Mouse (Mus musculus): ENCODE results near the gene Slc10a1. TPM values are rescaled to one million over a fixed set of nuclear protein-coding genes. Genes with fewer than 3 reads are reported as not detected.
A peak's percentile ranks its signal among the peaks of the same experiment; 100 is the strongest.
"Not testable (repeated sequence)": the region's sequence is repeated elsewhere in the genome, so short reads cannot be mapped to it uniquely, and the experiment has no call there.

Gene Slc10a1
- polyA plus RNA-seq, 1 experiment from 2014 or later: 0.71 TPM

DNA sequence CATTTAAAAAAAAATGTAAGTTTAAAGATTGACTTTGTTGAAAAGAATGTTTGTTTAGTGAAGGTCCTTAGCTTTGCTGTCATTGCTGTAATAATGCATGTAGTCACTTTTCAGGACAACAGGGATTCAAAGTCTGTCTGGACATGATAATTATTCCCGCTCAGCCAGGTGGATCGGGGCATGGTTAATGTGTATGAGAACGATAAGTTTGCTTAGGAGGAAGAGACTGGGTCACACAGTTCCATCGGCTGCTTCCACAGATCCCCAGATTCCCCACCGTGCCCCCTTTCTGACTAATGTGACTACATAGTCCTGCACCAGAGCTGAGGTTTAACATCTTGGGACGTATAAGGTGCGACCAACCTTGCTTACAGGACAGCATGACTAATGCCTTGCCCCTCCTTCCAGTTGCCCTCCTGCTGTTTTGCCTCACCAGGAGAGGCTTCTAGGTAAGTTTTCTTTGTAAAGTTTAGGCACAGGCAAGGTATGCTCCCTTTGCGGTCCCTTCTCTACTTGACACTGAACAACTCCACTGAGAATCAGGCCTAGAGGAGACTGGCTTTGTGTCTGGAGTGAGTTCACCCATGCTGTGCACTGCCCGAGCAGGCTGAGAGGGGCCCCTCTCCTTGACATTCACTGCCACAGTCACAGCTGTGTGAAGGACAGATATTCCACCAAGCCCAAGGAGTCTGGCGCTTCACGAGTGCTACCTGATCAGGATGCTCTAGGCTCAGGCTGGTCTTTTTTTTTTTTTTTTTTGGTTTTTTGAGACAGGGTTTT is 2.3 kb downstream of the Slc10a1 start:
- Histone ChIP-seq H3K27ac (replicated peaks) (no peak overlapping the region), H3K9me3 (replicated peaks) (no peaks in the 10 kb centered on the region), H3K4me3 (replicated peaks) (no peak overlapping the region), H3K36me3 (no peaks in the 10 kb centered on the region), H3K9ac (no peak overlapping the region), H3K4me1 (no peaks in the 10 kb centered on the region), H3K4me2 (replicated peaks) (no peak overlapping the region), H3K27me3 (no peaks in the 10 kb centered on the region)
- WGBS: 81% methylated on average over 11 of the region's 11 CpGs
- no peak for ATAC-seq (ENCODE audit: insufficient number of reproducible peaks, low FRiP score, low TSS enrichment, low read depth)

DNA sequence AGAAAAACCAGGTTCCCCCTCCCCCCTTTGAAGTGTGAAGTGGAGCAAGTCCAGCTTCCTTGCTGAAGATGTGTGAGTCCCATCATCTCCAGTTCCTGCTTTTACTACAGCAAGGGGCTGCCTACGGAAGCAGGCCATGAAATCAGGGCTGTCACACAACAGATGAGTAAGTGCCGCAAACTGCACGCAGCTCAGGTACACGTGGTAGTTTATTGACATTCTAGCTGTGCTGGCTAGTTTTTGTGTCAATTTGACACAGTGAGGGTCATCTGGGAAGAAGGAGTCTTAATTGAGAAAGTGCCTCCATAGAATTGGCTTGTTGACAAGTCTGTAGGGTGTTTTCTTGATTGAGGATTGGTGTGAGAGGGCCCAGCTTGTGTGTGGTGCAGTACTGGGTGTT is 5.9 kb downstream of the Slc10a1 start:
- Histone ChIP-seq H3K27ac (replicated peaks) (no peak overlapping the region), H3K9me3 (replicated peaks) (no peaks in the 10 kb centered on the region), H3K36me3 (peaks cover 18% of the 10 kb centered on the region), H3K4me2 (replicated peaks) (no peak overlapping the region), H3K9ac (no peak overlapping the region), H3K4me3 (replicated peaks) (no peak overlapping the region), H3K4me1 (no peaks in the 10 kb centered on the region), H3K27me3 (no peaks in the 10 kb centered on the region)
- WGBS: 78% methylated on average over 4 of the region's 4 CpGs
- no peak for ATAC-seq (ENCODE audit: insufficient number of reproducible peaks, low FRiP score, low TSS enrichment, low read depth)

DNA sequence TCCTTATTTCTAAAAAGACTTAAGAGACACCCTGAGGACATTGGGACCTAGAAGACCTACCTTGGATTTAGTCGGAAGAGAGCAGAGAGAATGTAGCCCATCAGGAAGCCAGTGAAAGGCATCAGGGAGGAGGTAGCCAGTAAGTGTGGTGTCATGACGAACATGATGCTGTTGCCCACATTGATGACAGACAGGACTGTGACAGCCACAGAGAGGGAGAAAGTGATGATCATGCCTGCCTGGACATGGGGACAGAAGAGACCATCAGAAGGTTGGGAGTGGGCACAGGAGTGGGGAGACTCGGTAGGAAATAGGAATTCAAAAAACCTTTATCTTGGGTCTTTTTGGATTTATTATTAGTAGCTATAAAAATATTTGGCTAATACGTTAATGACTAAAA is 10.5 kb downstream of the Slc10a1 start:
- H3K27me3 ChIP-seq: no peaks in the 10 kb centered on the region
- WGBS: 80% methylated on average over 4 of the region's 4 CpGs
- no peak overlapping the region for H3K4me3 ChIP-seq (replicated peaks)
- H3K36me3 ChIP-seq: peaks cover 59% of the 10 kb centered on the region
- H3K4me2 ChIP-seq (replicated peaks): no peak overlapping the region
- no peak overlapping the region for H3K27ac ChIP-seq (replicated peaks)
- H3K4me1 ChIP-seq: no peaks in the 10 kb centered on the region
- no peak overlapping the region for H3K9ac ChIP-seq
- no peaks in the 10 kb centered on the region for H3K9me3 ChIP-seq (replicated peaks)
- ATAC-seq (ENCODE audit: insufficient number of reproducible peaks, low FRiP score, low TSS enrichment, low read depth): no peak

DNA sequence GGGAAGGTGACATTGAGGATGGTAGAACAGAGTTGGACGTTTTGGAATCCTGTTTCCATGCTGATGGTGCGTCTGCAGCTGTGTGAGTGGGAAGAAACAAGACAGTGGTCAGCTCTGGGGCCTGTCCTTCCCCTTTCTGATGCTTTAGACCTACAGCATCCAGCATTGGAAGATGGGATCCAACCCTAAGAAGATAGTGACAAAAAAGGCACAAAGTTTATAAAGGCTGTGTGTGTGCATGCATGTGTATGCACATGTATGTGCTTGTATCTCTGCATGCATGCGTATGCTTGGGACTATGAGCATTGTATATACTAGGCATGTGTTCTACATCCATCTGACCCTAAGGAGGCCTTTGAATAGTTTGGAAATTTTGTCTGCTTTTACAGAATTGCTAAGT is 12.5 kb downstream of the Slc10a1 start:
- H3K9me3 ChIP-seq (replicated peaks): no peaks in the 10 kb centered on the region
- no peak overlapping the region for H3K9ac ChIP-seq
- WGBS: 85% methylated on average over 3 of the region's 3 CpGs
- no peak overlapping the region for H3K4me2 ChIP-seq (replicated peaks)
- H3K27me3 ChIP-seq: no peaks in the 10 kb centered on the region
- H3K27ac ChIP-seq (replicated peaks): no peak overlapping the region
- H3K4me3 ChIP-seq (replicated peaks): no peak overlapping the region
- ATAC-seq (ENCODE audit: insufficient number of reproducible peaks, low FRiP score, low TSS enrichment, low read depth): no peak
- 0 out of 2 replicates have a peak, but pooled peaks cover 2% of the 10 kb centered on the region for H3K4me1 ChIP-seq
- H3K36me3 ChIP-seq: peaks cover 73% of the 10 kb centered on the region

DNA sequence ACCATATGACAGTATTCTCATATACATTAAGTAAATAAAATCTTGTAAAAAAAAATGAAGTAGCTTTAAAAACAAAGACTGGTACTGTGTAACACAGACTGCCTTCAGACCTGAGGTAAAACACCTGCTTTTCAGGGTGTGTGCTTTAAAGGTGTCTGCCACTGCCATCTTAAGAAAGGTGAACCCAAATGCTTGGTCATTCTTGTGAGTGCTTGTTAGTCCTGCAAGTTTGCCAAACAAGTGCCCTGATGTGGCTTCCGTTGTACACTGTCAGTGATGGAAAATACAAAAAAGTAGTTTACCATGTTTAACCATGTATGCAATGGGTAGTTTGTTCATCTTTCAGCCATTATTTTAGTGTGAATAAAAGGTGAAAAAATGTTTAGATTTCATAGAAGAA is 16.0 kb downstream of the Slc10a1 start:
- WGBS: 90% methylated on average over 1 of the region's 1 CpGs
- Histone ChIP-seq H3K9ac (no peak overlapping the region), H3K4me3 (replicated peaks) (no peak overlapping the region), H3K9me3 (replicated peaks) (no peaks in the 10 kb centered on the region), H3K4me2 (replicated peaks) (no peak overlapping the region), H3K27me3 (no peaks in the 10 kb centered on the region), H3K27ac (replicated peaks) (no peak overlapping the region), H3K4me1 (peaks cover 8% of the 10 kb centered on the region), H3K36me3 (peaks cover 80% of the 10 kb centered on the region)
- no peak for ATAC-seq (ENCODE audit: insufficient number of reproducible peaks, low FRiP score, low TSS enrichment, low read depth)

DNA sequence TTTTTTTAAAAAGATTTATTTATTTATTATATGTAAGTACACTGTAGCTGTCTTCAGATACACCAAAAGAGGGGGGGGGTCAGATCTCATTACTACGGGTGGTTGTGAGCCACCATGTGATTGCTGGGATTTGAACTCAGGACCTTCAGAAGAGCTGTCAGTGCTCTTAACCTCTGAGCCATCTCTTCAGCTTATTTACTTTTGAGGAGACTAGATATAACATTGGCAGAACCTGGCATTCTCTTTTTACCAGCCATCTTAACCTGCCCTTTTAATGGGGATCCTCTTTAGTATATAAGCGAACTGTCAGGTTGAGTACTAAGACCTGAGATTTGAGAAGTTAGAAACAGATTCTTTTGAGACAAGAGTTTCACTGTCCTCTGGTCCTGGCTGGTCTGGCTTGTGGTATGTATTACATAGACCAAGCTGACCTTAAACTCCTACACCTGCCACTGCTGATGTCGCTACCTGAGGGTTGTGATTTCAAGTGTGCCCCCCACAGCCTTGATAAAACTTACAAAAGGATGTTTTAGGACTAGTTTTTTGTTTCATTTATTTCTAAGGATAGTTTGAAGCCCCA is 16.8 kb downstream of the Slc10a1 start:
- Histone ChIP-seq H3K4me2 (replicated peaks) (no peak overlapping the region), H3K36me3 (peaks cover 78% of the 10 kb centered on the region), H3K4me3 (replicated peaks) (no peak overlapping the region), H3K9me3 (replicated peaks) (no peaks in the 10 kb centered on the region), H3K9ac (no peak overlapping the region), H3K27me3 (no peaks in the 10 kb centered on the region), H3K4me1 (peaks cover 16% of the 10 kb centered on the region), H3K27ac (replicated peaks) (no peak overlapping the region)
- WGBS: 93% methylated on average over 3 of the region's 3 CpGs
- no peak for ATAC-seq (ENCODE audit: insufficient number of reproducible peaks, low FRiP score, low TSS enrichment, low read depth)

DNA sequence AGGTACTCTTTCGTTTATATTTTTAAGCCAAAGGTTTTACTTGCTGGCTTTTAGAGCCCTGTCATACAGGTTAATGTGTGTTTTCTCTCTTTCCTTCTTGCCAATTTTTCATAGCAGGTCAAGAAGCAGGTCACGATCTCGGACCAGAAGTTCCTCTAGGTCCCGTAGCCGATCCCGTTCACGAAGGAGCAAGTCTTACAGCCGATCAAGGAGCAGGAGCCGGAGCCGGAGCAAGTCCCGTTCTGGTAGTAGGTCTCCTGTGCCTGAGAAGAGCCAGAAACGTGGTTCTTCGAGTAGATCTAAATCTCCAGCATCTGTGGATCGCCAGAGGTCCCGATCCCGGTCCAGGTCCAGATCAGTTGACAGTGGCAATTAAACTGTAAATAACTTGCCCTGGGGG is 18.9 kb downstream of the Slc10a1 start:
- ATAC-seq (ENCODE audit: insufficient number of reproducible peaks, low FRiP score, low TSS enrichment, low read depth); H3K4me3 ChIP-seq (replicated peaks); H3K9me3 ChIP-seq (replicated peaks); H3K9ac ChIP-seq; H3K27me3 ChIP-seq; H3K4me2 ChIP-seq (replicated peaks); H3K27ac ChIP-seq (replicated peaks): not testable (repeated sequence)
- Histone ChIP-seq H3K36me3 (peaks cover 59% of the 10 kb centered on the region), H3K4me1 (peaks cover 19% of the 10 kb centered on the region)
- WGBS: 91% methylated on average over 16 of the region's 16 CpGs

DNA sequence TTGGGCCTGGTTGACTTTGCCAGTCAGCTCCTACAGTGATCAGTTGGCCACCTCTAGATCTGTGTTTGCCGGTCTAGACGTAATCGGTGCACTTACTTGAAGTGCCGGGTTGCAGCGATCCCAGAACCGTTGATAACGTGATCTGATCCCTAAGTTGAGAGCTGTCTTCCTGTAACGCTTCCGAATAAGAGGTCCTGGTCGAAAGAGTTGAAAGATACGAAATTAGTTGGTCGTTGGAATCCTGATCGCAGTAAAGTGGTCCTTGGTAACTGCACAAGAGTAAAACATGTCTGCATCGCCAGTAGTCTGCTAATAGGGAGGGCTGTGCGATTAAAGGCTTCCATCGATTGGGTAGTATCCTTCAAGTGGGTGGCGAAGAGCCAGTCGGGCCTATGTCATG is 20.3 kb downstream of the Slc10a1 start:
- H3K9ac ChIP-seq: no peak overlapping the region
- H3K36me3 ChIP-seq: peaks cover 46% of the 10 kb centered on the region
- WGBS: 93% methylated on average over 18 of the region's 18 CpGs
- no peak for ATAC-seq (ENCODE audit: insufficient number of reproducible peaks, low FRiP score, low TSS enrichment, low read depth)
- H3K27me3 ChIP-seq: no peaks in the 10 kb centered on the region
- H3K4me1 ChIP-seq: peaks cover 19% of the 10 kb centered on the region
- no peaks in the 10 kb centered on the region for H3K9me3 ChIP-seq (replicated peaks)
- H3K4me2 ChIP-seq (replicated peaks): no peak overlapping the region
- H3K4me3 ChIP-seq (replicated peaks): no peak overlapping the region
- H3K27ac ChIP-seq (replicated peaks): no peak overlapping the region

DNA sequence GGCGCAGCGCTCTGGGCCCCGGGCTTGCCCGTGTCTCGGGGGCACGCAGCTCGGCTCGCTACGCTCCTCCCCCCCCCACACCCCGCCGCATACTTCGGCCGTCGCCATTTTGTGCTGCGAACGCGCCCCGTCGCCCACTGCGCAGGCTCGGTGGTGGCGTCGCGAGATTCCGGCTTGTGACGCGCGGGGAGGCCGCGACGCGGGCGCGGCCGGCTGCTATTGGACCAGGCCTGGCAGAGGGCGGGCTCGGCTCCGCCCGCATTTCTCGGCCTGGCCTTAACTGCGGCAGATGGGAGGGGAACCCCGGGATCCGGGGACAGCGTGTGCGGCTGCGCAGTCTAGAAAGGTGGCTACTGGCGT is 22.5 kb downstream of the Slc10a1 start:
- 1% methylated on average over 43 of the region's 47 CpGs for WGBS
- Histone ChIP-seq H3K27ac (replicated peaks) (peak overlapping the region; percentile 98), H3K9ac (peak overlapping the region; percentile 97), H3K4me3 (replicated peaks) (peak overlapping the region; percentile 93), H3K9me3 (replicated peaks) (no peaks in the 10 kb centered on the region), H3K36me3 (peaks cover 29% of the 10 kb centered on the region), H3K4me2 (replicated peaks) (peak overlapping the region; percentile 64), H3K4me1 (peaks cover 17% of the 10 kb centered on the region), H3K27me3 (no peaks in the 10 kb centered on the region)
- peak; percentile 98 for ATAC-seq (ENCODE audit: insufficient number of reproducible peaks, low FRiP score, low TSS enrichment, low read depth)

DNA sequence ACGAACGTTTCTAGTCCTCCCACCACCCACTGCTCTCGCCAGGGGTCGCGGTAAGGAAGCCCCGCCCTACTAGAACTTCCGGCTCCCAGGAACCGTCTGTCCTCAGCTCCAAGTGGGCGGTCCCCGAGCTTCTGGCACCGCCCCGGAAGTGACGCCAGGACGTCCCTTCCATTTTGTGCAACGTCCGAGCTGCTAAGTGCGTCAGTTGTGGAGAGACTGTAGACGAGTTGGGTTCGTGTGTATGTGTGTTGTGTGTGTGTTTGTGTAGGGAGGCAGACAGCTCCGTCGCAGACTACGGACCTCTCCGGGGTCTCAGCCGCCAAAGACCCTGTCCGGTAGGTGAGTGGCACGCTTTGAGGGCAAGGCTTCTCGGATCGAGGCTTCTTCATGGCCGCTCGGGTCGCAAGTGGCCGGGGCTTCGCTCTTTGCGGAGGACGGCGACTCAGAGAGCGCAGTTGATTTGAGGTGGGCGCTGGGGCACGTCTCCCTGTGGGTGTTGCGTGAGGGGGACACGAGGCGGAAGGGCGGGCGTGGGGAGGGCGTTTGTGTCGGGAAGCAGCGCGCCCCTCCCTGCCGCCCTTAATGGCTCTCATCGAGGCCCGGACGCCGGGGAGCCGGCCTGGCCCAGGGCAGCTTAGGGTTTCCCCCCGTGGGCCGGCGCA is 23.0 kb downstream of the Slc10a1 start, which contains the start of gene Srsf5:
Gene Srsf5 (plus strand): TSS at position 171 of the 662 bp plus-strand sequence.
- Histone ChIP-seq H3K9ac (peak within 1 kb of the TSS; percentile 97), H3K4me3 (replicated peaks) (peak within 1 kb of the TSS; percentile 93), H3K9me3 (replicated peaks) (no peaks in the 10 kb centered on the region), H3K36me3 (peaks cover 24% of the 10 kb centered on the region), H3K4me1 (peaks cover 16% of the 10 kb centered on the region), H3K27me3 (no peaks in the 10 kb centered on the region), H3K27ac (replicated peaks) (peak within 1 kb of the TSS; percentile 98), H3K4me2 (replicated peaks) (peak within 1 kb of the TSS; percentile 64)
- under 1% methylated on average over 50 of the region's 57 CpGs for WGBS
- ATAC-seq (ENCODE audit: insufficient number of reproducible peaks, low FRiP score, low TSS enrichment, low read depth): peak; percentile 90

DNA sequence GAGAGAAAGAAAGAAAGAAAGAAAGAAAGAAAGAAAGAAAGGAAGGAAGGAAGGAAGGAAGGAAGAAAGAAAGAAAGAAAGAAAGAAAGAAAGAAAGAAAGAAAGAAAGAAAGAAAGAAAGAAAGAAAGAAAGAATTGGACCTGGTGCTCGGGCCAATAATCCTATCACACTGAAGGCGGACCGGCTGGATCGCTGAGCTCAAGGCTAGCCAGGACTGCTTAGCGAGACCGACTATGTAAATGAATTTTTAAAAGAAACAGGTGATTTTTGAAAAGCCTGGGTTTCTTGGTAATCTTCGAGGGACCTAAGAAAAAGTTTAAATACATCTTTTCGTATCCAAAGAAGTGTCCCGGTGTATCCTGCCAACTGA is 23.6 kb downstream of the Slc10a1 start:
- under 1% methylated on average over 9 of the region's 9 CpGs for WGBS
- peak overlapping the region; percentile 44 for H3K4me2 ChIP-seq (replicated peaks)
- peak overlapping the region; percentile 93 for H3K4me3 ChIP-seq (replicated peaks)
- H3K27ac ChIP-seq (replicated peaks): peak overlapping the region; percentile 98
- peak overlapping the region; percentile 28; the same call in 1 of the 2 replicates for H3K9ac ChIP-seq
- not testable (repeated sequence) for H3K9me3 ChIP-seq (replicated peaks); H3K27me3 ChIP-seq
- H3K4me1 ChIP-seq: peaks cover 16% of the 10 kb centered on the region
- ATAC-seq (ENCODE audit: insufficient number of reproducible peaks, low FRiP score, low TSS enrichment, low read depth): peak; percentile 17
- H3K36me3 ChIP-seq: peaks cover 24% of the 10 kb centered on the region

Data from embryonic facial prominence, embryonic 15.5 days (tissue).